Mouse (Mus musculus) C2C12 (cell line): ENCODE measurements around the gene Gemin5.

Source experiments
- FOSL1 ChIP-seq: IDR thresholded peaks from one replicate; pipeline ENCODE4 v1.8.0; 2011; ENCODE audit warnings: mild to moderate bottlenecking, low read length; ENCODE audit not compliant: poor library complexity, insufficient read depth, severe bottlenecking
- MYOD1 ChIP-seq: IDR thresholded peaks from one replicate; pipeline ENCODE4 v1.6.1; 2011; ENCODE audit warnings: low read depth; ENCODE audit not compliant: control insufficient read depth, insufficient read length
- MYOG ChIP-seq: IDR thresholded peaks from one replicate; pipeline ENCODE4 v1.6.1; 2011; ENCODE audit not compliant: control insufficient read depth, insufficient read length; ENCODE audit errors: extremely low read depth

GRCm38 (mm10) chr11:58169666-58170065 lies 1.3 kb upstream of the Gemin5 start:
- no peak for TF ChIP-seq FOSL1
- no peak for TF ChIP-seq MYOG
- no peak for TF ChIP-seq MYOD1
